Mouse (Mus musculus): ENCODE measurements around the gene Pitx3.
"Not testable (repeated sequence)": the region's sequence is repeated elsewhere in the genome, so short reads cannot be mapped to it uniquely, and the experiment has no call there.

The Pitx3 gene

GRCm38 (mm10) chr19:46131694-46132525, 16.2 kb downstream of the Pitx3 start, which contains the start of gene Elovl3:
Elovl3 (plus strand) TSS chr19:46131897.
- peak; percentile 20 to 61 for DNase-seq (ENCODE audit: low spot score in 2 of 2)

- DNase-seq (ENCODE audit: low spot score in 2 of 2) = no peak
Measured at GRCm38 (mm10) chr19:46131283-46131682, 16.8 kb downstream of the Pitx3 start.

GRCm38 (mm10) chr19:46129737-46130136, 18.4 kb downstream of the Pitx3 start:
- not testable (repeated sequence) for DNase-seq (ENCODE audit: low spot score in 2 of 2)

GRCm38 (mm10) chr19:46126301-46126700, 21.8 kb downstream of the Pitx3 start:
- no peak for DNase-seq (ENCODE audit: low spot score in 2 of 2)

- DNase-seq (ENCODE audit: low spot score in 2 of 2) = no peak
Measured at GRCm38 (mm10) chr19:46124651-46125050, 23.5 kb downstream of the Pitx3 start.

GRCm38 (mm10) chr19:46123876-46124275, 24.2 kb downstream of the Pitx3 start:
- no peak for DNase-seq (ENCODE audit: low spot score in 2 of 2)

GRCm38 (mm10) chr19:46120872-46121271, 27.3 kb downstream of the Pitx3 start:
- DNase-seq (ENCODE audit: low spot score in 2 of 2) = no peak

GRCm38 (mm10) chr19:46119458-46119857, 28.7 kb downstream of the Pitx3 start:
- DNase-seq (ENCODE audit: low spot score in 2 of 2) = no peak

GRCm38 (mm10) chr19:46114617-46115016, 33.5 kb downstream of the Pitx3 start:
- DNase-seq (ENCODE audit: low spot score in 2 of 2) = no peak

- DNase-seq (ENCODE audit: low spot score in 2 of 2) = no peak
Measured at GRCm38 (mm10) chr19:46110781-46111180, 37.3 kb downstream of the Pitx3 start.

GRCm38 (mm10) chr19:46110214-46110613, 37.9 kb downstream of the Pitx3 start:
- DNase-seq (ENCODE audit: low spot score in 2 of 2) = no peak

- DNase-seq (ENCODE audit: low spot score in 2 of 2) = no peak
Measured at GRCm38 (mm10) chr19:46104187-46104557, 44.0 kb downstream of the Pitx3 start.

- DNase-seq (ENCODE audit: low spot score in 2 of 2) = no peak
Measured at GRCm38 (mm10) chr19:46103437-46104186, 44.5 kb downstream of the Pitx3 start.

- DNase-seq (ENCODE audit: low spot score in 2 of 2) = no peak
Measured at GRCm38 (mm10) chr19:46099561-46099960, 48.6 kb downstream of the Pitx3 start.

- no peak for DNase-seq (ENCODE audit: low spot score in 2 of 2)
Measured at GRCm38 (mm10) chr19:46096396-46096795, 51.7 kb downstream of the Pitx3 start.

GRCm38 (mm10) chr19:46095291-46095690, 52.8 kb downstream of the Pitx3 start:
- no peak for DNase-seq (ENCODE audit: low spot score in 2 of 2)

- DNase-seq (ENCODE audit: low spot score in 2 of 2) = no peak
Measured at GRCm38 (mm10) chr19:46094144-46094543, 54.0 kb downstream of the Pitx3 start.

- no peak for DNase-seq (ENCODE audit: low spot score in 2 of 2)
Measured at GRCm38 (mm10) chr19:46091641-46092040, 56.5 kb downstream of the Pitx3 start.

GRCm38 (mm10) chr19:46087871-46088270, 60.3 kb downstream of the Pitx3 start:
- DNase-seq (ENCODE audit: low spot score in 2 of 2) = peak in 1 of 2 experiments; percentile 30

GRCm38 (mm10) chr19:46086337-46086736, 61.8 kb downstream of the Pitx3 start:
- DNase-seq (ENCODE audit: low spot score in 2 of 2) = peak in 1 of 2 experiments; percentile 30

Data from urinary bladder, postnatal 36 days (tissue).